Mouse (Mus musculus): Measurements from ENCODE around the gene Ttyh3. TPM values are rescaled to one million over a fixed set of nuclear protein-coding genes. Genes with fewer than 3 reads are reported as not detected.

Ttyh3 gene
- polyA plus RNA-seq, 1 experiment from 2014 or later = 19.8 TPM

DNA sequence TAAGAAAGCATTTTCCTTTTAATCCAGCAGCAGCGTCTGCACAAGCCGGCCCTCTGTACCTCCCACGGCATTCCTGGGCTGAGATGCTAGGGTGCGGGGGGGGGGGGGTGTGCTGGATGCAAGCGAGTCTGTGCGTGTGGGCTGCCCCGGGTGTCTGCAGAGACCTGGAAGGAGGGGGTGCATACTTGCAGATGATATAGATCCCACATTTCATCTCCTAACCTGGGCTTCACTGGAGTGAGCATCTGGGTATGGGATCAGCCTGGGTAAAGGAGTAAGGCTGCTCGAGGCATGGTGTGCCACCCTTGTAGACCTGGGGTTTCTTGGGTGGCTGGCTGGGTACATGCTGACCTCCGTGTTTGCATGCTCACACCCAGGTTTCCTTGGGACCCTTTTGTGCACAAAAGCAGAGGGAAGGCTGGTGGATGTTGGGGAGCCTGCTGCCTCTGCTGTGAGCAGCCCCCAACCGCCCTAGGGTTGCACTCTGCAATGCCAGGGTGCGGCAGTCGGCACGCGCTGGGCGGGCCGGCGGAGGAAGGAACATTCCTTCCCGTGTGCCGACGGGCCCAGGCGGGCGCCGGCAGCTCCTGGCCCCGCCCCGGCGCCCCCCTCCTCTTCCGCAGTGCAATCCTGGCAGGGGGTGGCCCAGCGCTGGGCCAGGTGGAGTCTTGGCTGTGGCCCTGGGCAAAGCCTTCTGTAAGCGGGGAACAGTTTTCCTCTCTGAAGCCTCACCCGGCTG, 38.4 kb downstream of the Ttyh3 start:
- H3K4me1 ChIP-seq (ENCODE audit: insufficient read depth, low read depth, low read length) = peaks cover 41% of the 10 kb centered on the region
- DNase-seq (ENCODE audit: low spot score) (peak; percentile 90), ATAC-seq (peak; percentile 66)
- peaks cover 4% of the 10 kb centered on the region; the same call in 1 of the 2 replicates for H3K27me3 ChIP-seq (replicated peaks; ENCODE audit: insufficient read depth, low read length)
- H3K36me3 ChIP-seq (ENCODE audit: insufficient read depth, low read length) = no peaks in the 10 kb centered on the region; the same call in none of the 2 replicates
- H3K4me3 ChIP-seq (ENCODE audit: low read depth, low read length) = peak overlapping the region; percentile 62
- H3K9me3 ChIP-seq (ENCODE audit: low read length) = no peaks in the 10 kb centered on the region
- 2% methylated on average over 23 of the region's 30 CpGs for WGBS
- peak overlapping the region; percentile 54 for H3K9ac ChIP-seq (replicated peaks; ENCODE audit: low read depth)
- peak overlapping the region; percentile 98 for H3K27ac ChIP-seq (ENCODE audit: low read length)
- peak overlapping the region; percentile 75 for H3K4me2 ChIP-seq (replicated peaks; ENCODE audit: low read depth, low read length)
- TF ChIP-seq CTCF (IDR thresholded peaks at IDR 0.05) (no peak), EP300 (IDR thresholded peaks at IDR 0.05) (0 out of 2 replicates have a peak, but pooled peaks have one; percentile 31)

DNA sequence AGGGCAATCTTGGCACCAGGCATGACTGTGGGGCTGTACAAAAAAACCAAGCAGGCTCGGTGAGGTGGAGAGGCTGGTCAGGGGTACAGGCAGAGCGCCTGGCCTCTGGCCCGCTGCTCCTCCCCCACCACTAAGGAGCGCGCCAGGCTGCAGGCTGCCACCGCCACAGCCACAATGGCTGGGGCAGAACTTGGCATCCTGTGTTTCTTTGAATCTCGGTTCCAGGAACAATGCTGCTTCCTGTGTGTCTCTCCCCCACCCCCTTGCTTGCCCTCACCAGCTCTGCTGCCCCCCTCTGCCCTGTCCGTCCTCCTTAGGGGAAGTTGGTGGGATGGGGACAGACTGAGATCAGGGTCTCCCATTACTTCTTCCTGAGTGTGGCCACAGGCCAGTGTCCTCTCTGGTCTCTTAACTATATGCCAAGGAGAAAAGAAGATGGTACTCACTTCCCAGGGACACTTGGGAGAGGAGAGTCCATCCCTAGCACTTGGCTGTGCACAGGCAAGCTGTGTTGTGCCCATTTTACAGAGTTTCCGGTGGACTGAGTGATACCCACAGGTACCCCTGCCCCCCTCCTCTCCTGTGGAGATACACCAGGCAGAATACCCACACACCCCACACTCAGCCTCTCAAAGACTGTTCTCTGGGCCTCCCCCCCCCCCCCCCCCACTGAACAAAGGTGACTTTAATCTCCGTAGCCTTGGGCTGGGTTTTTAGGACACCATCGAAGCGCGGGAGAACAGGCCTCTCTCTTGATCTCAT, 39.1 kb downstream of the Ttyh3 start:
- H3K27ac ChIP-seq (ENCODE audit: low read length) = peak overlapping the region; percentile 98
- H3K27me3 ChIP-seq (replicated peaks; ENCODE audit: insufficient read depth, low read length) = peaks cover 4% of the 10 kb centered on the region
- H3K36me3 ChIP-seq (ENCODE audit: insufficient read depth, low read length) = no peaks in the 10 kb centered on the region; the same call in none of the 2 replicates
- DNase-seq (ENCODE audit: low spot score) = peak; percentile 76
- WGBS = 21% methylated on average over 13 of the region's 13 CpGs
- H3K4me1 ChIP-seq (ENCODE audit: insufficient read depth, low read depth, low read length) = peaks cover 41% of the 10 kb centered on the region
- peak overlapping the region; percentile 54 for H3K9ac ChIP-seq (replicated peaks; ENCODE audit: low read depth)
- peak overlapping the region; percentile 75 for H3K4me2 ChIP-seq (replicated peaks; ENCODE audit: low read depth, low read length)
- TF ChIP-seq EP300 (IDR thresholded peaks at IDR 0.05) (no peak; the same call in 1 of the 2 replicates), CTCF (IDR thresholded peaks at IDR 0.05) (no peak)
- peak; percentile 23 for ATAC-seq
- H3K4me3 ChIP-seq (ENCODE audit: low read depth, low read length) = peak overlapping the region; percentile 62
- H3K9me3 ChIP-seq (ENCODE audit: low read length) = no peaks in the 10 kb centered on the region

DNA sequence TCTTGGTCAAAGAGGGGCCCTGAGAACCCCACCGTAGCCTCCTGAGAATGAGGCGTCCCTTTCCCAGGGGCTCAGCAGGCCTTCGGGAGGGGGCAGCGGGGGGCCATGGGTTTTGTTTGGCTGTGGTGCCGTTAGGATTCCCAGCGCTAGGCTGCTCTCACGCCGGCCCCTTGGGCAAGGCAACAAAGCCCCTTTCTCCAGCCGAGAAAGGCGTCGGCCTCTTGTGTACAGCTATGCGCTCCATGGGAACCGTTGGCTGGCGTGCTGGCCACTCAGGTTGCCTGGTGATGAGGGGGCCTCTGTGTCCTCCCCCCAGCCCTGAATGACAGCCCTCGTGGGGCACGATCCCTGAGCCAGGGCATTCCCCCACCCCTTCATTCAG, 40.2 kb downstream of the Ttyh3 start:
- DNase-seq (ENCODE audit: low spot score) (no peak), ATAC-seq (no peak)
- peaks cover 41% of the 10 kb centered on the region for H3K4me1 ChIP-seq (ENCODE audit: insufficient read depth, low read depth, low read length)
- H3K27me3 ChIP-seq (replicated peaks; ENCODE audit: insufficient read depth, low read length) = peaks cover 4% of the 10 kb centered on the region
- 4% methylated on average over 15 of the region's 16 CpGs for WGBS
- no peaks in the 10 kb centered on the region; the same call in 1 of the 2 replicates for H3K36me3 ChIP-seq (ENCODE audit: insufficient read depth, low read length)
- H3K9ac ChIP-seq (replicated peaks; ENCODE audit: low read depth) = peak overlapping the region; percentile 64
- peak overlapping the region; percentile 75 for H3K4me2 ChIP-seq (replicated peaks; ENCODE audit: low read depth, low read length)
- peak overlapping the region; percentile 98 for H3K27ac ChIP-seq (ENCODE audit: low read length)
- H3K4me3 ChIP-seq (ENCODE audit: low read depth, low read length) = peak overlapping the region; percentile 62
- no peak for TF ChIP-seq CTCF (IDR thresholded peaks at IDR 0.05)
- TF ChIP-seq EP300 (IDR thresholded peaks at IDR 0.05) = no peak
- no peaks in the 10 kb centered on the region for H3K9me3 ChIP-seq (ENCODE audit: low read length)

DNA sequence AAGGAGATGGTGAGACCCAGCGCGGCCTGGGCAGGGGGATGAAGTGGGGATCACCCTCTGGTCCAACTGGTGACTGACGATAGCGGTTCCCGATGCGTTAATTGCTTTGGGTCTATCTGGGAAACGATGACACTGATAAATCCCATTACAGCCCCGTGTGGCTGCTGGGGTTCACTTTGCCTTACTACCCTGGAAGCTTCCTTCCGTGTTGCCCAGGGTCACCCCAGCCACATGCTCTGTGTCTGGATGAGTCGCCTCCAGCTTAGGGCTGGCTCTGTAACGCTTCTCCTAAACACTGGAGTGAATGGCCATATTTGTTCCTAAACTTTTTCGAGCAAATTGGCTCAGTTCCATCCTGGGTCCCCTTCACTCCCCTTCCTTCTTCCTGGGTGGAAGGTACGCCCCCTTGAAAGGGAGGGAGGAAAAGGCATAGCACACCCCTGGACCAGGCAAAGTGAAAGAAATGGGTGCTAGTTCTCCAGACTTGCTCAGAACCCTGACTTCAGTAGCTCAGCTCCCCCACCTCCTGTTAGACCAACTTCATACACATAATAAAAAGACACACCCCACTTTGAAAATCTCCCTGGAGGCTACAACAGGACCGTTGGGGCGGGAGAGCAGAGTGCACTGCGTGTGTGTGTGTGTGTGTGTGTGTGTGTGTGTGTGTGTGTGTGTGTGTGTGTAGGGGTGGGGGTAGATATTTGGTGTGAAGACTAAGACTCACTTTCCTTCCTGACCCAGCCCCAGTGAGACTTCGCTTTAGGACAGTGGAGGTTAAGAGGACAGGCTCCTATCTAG, 40.8 kb downstream of the Ttyh3 start:
- Histone ChIP-seq H3K4me3 (ENCODE audit: low read depth, low read length) (peak overlapping the region; percentile 62), H3K27me3 (replicated peaks; ENCODE audit: insufficient read depth, low read length) (peaks cover 4% of the 10 kb centered on the region), H3K4me2 (replicated peaks; ENCODE audit: low read depth, low read length) (peak overlapping the region; percentile 75), H3K27ac (ENCODE audit: low read length) (peak overlapping the region; percentile 98), H3K4me1 (ENCODE audit: insufficient read depth, low read depth, low read length) (peaks cover 36% of the 10 kb centered on the region), H3K9ac (replicated peaks; ENCODE audit: low read depth) (peak overlapping the region; percentile 64), H3K36me3 (ENCODE audit: insufficient read depth, low read length) (no peaks in the 10 kb centered on the region; the same call in 1 of the 2 replicates), H3K9me3 (ENCODE audit: low read length) (no peaks in the 10 kb centered on the region)
- ATAC-seq (no peak), DNase-seq (ENCODE audit: low spot score) (peak; percentile 47)
- TF ChIP-seq EP300 (IDR thresholded peaks at IDR 0.05) (no peak), CTCF (IDR thresholded peaks at IDR 0.05) (no peak; the same call in 1 of the 2 replicates)
- 3% methylated on average over 17 of the region's 17 CpGs for WGBS

DNA sequence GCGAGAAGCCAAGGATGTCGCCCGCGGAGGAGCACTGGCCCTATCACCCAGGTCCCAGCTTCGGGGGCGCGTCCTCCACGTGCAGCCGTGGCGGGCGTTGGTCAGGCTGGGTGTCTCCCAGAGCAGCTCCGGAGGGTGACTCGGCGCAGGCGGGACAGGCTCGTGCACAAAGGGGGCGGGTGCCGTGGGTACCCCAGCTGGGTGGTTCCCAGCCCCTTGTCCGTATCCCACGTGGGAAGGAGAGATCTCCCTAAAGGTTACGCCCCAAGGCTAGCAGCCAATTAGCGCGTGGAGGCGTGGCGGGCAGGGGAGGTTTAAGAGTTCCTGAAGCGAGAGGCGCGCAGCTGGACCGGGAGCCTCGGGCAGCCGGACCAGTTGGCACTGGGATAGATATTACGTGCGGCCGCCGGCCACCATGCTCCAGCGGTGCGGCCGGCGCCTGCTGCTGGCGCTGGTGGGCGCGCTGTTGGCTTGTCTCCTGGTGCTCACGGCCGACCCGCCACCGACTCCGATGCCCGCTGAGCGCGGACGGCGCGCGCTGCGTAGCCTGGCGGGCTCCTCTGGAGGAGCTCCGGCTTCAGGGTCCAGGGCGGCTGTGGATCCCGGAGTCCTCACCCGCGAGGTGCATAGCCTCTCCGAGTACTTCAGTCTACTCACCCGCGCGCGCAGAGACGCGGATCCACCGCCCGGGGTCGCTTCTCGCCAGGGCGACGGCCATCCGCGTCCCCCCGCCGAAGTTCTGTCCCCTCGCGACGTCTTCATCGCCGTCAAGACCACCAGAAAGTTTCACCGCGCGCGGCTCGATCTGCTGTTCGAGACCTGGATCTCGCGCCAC, 41.6 kb downstream of the Ttyh3 start, which contains the start of gene Lfng:
Lfng (plus strand) TSS at position 320 of the 835 bp plus-strand sequence.
- no peaks in the 10 kb centered on the region for H3K9me3 ChIP-seq (ENCODE audit: low read length)
- peak within 1 kb of the TSS; percentile 98 for H3K27ac ChIP-seq (ENCODE audit: low read length)
- peak; percentile 54 for ATAC-seq
- H3K4me1 ChIP-seq (ENCODE audit: insufficient read depth, low read depth, low read length) = peaks cover 32% of the 10 kb centered on the region
- WGBS = 1% methylated on average over 78 of the region's 91 CpGs
- H3K4me2 ChIP-seq (replicated peaks; ENCODE audit: low read depth, low read length) = peak within 1 kb of the TSS; percentile 75
- peak within 1 kb of the TSS; percentile 64 for H3K9ac ChIP-seq (replicated peaks; ENCODE audit: low read depth)
- peaks cover 4% of the 10 kb centered on the region for H3K27me3 ChIP-seq (replicated peaks; ENCODE audit: insufficient read depth, low read length)
- DNase-seq (ENCODE audit: low spot score) = peak; percentile 94
- peak within 1 kb of the TSS; percentile 62 for H3K4me3 ChIP-seq (ENCODE audit: low read depth, low read length)
- no peaks in the 10 kb centered on the region for H3K36me3 ChIP-seq (ENCODE audit: insufficient read depth, low read length)
- no peak; the same call in 1 of the 2 replicates for TF ChIP-seq CTCF (IDR thresholded peaks at IDR 0.05)
- TF ChIP-seq EP300 (IDR thresholded peaks at IDR 0.05) = no peak

Data from lung, postnatal 0 days (tissue).